Mouse (Mus musculus) layer of hippocampus, adult 11-12 months (tissue): ENCODE data around the gene Rdh16.
"Not testable (repeated sequence)": the region's sequence is repeated elsewhere in the genome, so short reads cannot be mapped to it uniquely, and the experiment has no call there.

Experiments used
- DNase-seq: peaks from one replicate; pipeline ENCODE4 v3.0.0; 2022; ENCODE audit warnings: low spot score

The Rdh16 gene

DNA sequence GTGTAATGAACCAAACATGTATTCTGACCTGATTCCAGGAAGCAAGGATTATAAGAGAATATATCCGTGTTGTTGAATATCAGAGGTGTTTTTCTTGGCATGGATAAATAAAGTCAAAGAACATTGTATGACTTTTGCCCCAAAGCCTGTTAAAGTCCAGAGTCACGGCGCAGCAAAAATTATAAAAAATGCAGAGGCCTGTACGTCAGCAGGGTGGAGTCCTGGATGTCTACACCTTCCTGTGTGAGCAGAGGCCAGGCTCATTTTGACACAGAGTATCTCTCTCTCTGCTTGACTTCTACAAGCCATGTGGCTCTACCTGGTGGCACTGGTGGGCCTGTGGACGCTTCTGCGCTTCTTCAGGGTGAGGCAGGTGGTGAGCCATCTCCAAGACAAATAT, at the start of gene Rdh16:
Gene Rdh16, plus strand, starts transcription at position 262 of the 400 bp plus-strand sequence.
- no peak for DNase-seq

DNA sequence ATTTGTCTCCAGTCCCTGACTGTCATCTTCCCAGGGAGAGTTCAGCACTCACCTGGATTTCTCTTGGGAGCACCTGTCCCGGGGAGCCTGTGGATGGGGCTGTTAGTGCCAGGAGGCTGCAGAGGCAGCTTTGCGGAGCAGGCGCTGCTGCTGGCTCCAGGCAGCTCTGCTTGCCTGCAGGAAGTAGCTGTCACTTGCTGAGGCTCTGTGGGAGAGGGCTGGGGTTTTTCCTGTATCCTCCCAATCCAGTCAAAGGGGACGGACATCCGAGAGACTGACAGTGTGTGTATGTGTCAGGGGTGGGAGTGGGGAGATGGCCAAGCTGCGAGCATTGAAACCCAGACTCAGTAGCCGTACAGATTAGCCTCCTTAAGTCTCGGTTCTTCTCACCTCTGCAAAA, 49.4 kb upstream of the Rdh16 start, which contains the start of gene Gpr182:
Gene Gpr182, minus strand, starts transcription at position 185 of the 400 bp plus-strand sequence.
- DNase-seq, result no peak

DNA sequence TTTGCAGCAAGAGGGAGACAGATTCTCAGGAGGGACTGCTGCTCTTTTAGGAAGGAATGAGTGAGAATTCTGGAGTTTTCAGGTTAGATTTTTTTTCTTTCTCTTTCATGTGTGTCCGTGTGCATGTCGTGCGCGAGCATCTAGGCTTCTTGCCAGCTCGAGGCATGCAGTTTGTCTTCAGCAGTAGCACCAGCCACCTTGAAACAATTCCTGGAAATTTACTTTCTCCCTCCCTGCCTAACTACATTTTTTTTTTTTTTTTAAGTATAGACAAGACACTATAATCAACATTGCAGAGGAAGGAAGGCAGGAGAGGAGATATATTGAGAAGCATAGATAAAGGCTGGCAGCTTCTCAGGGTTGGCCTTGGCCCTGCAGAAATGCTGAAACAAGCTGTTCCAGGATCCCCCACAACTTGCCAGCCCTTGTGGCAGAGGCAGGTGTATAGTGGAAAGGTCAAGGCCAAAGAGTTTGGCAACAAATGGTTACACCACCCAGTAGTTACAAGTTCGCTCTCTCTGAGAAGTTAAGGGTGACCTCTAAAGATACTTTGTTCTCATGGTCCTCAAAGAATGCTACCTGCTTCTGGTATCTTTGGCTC, 46.3 kb upstream of the Rdh16 start:
- DNase-seq, result no peak

DNA sequence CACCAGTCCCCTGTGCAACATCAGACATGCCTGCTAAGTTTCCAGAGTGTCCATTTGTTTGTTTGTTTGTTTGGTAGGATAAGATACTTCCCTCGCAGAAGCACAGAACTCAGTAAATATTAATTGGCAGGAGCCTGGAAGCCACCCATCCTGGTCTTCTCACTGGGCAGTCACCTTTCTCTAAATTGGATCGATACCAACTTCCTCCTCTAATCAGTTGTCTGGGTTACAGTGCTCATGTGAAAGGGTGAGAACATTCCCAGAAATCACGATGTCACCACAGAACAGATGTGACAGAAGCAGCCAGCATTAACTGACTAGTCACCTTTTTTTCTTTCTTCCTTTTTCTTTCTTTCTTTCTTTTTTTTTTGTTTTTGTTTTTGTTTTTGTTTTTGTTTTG, 45.7 kb upstream of the Rdh16 start:
- no peak for DNase-seq

DNA sequence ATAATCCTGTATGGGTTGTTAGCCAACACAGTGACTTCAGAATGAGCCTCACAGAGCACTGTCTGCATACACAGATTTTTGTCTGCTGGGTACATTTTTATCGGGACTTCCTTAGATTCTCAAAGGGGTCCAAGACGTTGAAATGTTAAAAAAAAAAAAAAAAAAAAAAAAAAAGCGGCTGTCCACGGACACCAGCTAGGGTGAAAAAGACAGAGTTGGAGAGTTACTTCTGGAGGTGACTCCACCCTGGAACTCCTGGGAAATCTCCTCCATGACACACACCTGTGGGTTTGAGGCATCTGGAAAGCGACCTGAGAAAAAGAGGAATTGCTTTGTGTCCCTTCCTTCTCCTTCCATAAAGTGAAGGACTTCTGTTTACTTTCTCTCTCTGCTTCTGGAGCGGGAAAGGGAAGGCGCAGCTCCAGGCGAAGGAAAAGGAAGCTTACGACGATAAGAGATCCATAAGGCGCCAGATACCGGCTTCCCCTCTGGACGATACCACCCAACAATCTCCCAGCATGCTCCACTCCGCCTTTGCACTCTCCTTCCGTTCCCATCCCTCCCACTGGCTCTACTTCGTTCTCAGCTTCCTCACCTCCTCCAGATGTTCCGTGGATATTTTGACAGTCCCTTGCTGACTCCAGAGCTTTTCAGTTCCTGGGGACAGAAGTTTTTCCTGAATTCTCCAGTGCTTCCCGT, 45.0 kb upstream of the Rdh16 start:
- no peak for DNase-seq

DNA sequence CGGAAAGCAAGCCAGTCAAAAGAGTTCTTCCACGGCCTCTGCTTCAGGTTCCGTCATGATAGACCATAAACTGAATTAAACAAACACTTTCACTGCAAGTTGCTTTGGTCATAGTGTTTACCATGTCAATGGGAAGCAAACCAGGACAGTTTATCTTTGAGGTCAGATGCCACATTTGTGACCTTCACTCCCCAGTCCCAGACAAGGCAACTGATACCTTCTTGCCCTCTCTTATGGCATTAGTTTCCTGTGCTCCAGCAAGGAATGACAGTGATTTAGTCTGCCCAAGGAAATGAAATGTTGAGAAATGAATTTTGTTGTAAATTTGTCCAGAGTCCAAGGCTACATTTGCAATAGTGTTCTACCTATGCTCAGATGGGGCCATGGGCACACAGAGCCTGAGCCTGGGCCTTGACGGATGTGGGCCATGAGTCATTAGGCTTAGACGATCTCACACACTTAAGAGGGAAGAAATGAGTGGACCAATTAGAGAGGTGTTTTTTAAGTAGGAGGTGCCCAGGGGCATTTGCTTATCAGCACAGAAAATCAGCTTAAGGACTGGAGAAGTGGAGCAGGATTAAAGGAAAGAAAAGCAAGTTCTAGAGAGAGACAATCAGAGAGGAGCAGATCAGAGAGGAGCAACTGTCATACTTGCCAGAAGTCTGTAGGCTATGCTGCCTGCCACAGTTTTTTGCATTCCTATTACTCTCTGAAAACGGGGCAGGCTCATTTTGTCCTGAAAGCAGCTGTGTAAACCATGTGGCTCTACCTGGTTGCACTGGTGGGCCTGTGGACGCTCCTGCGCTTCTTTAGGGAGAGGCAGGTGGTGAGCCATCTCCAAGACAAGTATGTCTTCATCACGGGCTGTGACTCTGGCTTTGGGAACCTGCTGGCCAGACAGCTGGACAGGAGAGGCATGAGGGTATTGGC, 41.5 kb upstream of the Rdh16 start, which contains the start of the genes Rdh1 and Rdh16f1:
Gene Rdh1, plus strand, starts transcription at position 541 of the 930 bp plus-strand sequence.
Gene Rdh16f1, plus strand, starts transcription at position 607 of the 930 bp plus-strand sequence.
- no peak for DNase-seq

DNA sequence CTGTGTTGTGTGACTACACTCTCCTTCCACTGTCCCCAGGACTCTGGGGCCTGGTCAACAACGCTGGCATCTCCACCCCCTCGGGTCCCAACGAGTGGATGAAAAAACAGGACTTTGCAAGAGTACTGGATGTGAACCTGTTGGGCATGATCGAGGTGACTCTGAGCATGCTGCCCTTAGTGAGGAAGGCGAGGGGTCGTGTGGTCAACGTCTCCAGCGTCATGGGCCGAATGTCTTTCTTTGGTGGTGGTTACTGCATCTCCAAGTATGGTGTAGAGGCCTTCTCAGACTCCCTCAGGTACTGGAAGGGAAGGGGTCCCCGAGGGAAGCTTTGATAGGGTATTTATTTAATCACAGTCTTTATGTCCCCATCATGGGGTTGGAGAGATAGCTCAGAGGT, 38.0 kb upstream of the Rdh16 start:
- not testable (repeated sequence) for DNase-seq

DNA sequence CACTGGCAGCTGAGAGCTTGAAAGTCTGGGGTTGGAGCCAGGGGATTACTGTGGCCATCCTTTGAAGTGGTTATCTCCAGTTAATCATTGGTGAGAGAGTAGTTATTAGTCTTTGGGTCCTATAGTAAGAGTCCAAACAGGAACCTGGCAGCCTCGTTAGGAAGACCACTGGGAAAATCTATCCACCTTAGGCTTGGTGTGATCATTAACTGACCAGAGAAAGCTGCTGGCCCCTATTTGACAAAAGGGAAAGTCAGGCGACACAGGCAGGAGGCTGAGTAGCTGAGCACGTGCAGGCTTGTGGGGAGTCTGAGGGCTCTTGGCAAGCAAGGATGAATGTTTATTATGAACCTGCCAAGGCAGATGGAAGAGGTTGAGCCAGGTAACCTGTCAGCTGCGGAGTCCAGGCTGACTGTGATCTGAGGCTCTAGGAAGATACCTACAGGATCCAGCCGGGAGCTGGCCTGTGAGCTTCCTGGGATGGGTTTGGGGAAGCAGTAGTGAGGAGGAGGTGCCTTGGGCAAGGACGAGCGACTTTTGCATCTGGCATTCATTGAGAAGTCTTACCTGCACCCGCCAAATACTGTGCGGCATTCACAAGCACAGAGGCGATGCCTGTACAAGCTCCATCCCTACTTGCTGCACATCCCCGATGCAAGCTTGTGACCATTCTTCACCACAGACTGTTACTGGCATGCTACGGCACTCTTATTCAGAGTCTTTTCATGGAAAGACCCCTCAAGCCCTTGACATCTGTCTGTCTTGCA, 36.9 kb upstream of the Rdh16 start:
- DNase-seq, result no peak

DNA sequence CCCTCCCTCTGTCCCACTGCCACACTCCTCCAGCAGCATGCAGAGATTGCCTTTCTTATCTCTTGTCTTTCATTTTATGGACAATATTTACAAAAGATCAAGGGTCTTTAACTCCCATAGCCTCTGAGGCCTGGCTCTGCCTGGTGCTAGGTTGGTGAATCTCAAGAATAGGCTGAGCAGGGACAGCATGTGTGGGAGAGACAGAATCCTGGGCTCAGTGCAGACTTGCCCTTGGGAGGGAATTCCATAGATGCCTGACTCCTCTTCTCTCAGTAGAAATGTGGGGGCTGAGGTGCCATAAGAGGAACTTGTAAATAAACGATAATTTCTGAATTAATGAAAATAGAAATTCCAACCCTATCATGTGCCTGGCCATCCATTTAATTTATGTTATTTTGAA, 34.4 kb upstream of the Rdh16 start:
- DNase-seq, result no peak

DNA sequence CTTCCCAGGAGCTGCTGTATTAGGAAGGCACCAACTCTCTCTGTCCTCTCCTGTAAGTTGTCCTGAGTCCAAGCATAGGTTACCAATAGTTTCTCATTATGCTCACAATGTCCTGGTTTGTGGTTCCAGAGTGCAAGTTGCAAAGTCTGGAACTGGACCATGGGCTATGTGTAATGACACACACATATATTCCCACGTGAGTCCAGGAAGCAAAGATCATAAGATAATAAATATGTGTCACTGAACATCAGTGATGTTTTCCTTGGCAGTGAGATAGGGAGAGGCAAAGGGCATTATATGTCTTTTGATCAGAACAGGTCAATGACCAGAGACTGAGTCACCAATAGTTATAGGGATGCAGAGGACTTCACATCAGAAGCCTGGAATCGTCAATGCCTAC, 24.9 kb upstream of the Rdh16 start, which contains the start of gene Rdh9:
Gene Rdh9, plus strand, starts transcription at position 376 of the 400 bp plus-strand sequence.
- DNase-seq, result no peak

DNA sequence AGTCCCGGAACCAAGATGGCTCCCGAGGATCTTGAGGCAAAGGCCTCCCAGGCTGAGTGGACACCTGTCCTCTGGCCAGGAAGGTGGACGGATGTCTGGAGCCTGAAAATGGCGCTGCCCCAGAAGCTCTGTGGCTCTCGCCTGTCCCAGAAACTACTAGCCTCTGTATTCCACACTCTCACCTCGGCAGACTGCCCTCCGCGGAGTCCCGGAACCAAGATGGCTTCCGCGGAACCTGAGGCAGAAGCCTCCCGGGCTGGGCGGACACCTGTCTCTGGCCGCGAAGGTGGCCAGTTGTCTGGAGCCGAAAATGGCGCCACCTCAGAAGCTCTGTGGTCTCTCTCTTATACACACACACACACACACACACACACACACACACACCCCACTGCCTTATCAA, 18.6 kb upstream of the Rdh16 start:
- not testable (repeated sequence) for DNase-seq

DNA sequence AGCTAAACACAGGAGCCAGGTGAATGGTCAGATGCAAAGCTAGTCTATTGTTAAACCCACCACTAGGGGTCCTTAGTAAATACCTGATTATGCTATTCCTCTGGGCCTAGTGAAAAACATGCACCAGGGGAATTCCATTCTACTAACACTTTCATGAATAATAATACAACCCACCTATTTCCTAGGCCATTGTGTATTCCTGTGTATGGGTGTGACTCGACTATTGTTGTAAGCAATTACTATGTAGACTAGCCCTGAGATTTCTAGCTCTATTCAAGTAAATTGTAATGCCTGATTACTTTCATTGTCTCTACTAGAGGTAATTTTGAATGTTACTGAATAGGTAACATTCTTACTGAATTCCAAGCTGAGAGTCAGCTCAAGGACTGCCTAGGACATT, 15.5 kb upstream of the Rdh16 start:
- DNase-seq, result not testable (repeated sequence)

DNA sequence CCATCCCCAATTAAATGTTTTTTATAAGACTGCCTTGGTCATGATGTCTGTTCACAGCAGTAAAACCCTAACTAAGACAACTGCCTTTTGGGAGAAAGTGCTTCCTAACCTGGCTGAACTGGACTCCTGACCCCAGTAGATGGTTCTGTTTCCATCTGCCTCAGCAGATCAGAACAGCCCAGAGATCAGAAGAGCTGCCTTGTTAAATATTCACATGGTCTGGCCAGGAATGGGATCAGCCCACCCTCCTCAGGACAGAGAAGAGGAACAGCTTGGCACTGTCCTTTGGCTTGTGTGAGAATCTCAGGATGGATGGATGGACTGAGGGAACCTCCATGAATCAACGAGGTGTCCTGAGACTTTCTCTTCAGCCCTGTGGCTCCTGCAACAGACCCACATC, 1.7 kb upstream of the Rdh16 start:
- no peak for DNase-seq

DNA sequence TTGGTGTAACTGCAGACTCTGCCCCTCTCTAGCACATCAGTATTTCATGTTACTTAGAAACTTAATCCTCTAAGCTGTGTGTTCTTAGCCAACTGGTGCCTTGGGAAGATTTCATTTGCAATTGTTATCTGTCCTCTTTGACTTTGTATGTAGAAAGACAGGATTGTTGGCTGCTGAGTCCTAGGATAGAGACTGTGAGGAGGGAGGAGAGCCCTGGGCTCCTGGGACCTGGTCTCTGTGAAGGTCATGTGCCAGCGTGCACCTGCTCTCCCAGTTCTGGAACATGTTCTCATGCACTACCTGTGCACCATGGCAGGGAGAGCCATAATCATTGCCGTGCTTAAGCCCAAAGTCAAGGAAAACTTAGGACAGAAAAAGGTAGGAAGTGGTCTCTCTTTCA, 660 bp downstream of the Rdh16 start:
- no peak for DNase-seq

DNA sequence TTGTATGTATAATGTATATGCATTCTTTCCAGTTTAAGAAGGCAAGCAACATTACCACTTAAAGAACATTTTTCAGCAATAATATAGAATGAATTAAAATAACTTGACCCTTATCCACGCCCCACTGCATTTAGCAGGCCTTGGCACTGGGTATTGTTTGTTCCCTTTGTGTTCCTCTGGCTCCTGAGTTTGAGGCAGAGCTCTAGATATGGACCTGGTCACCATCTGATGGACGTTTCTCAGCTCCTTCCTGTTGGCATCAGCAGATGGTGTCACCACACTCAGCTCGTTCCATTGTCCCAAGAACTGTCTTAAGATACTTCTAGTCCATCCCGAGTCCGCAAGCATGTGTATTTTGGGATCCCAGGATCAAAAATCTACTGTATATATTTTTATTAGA, 1.3 kb downstream of the Rdh16 start:
- no peak for DNase-seq

DNA sequence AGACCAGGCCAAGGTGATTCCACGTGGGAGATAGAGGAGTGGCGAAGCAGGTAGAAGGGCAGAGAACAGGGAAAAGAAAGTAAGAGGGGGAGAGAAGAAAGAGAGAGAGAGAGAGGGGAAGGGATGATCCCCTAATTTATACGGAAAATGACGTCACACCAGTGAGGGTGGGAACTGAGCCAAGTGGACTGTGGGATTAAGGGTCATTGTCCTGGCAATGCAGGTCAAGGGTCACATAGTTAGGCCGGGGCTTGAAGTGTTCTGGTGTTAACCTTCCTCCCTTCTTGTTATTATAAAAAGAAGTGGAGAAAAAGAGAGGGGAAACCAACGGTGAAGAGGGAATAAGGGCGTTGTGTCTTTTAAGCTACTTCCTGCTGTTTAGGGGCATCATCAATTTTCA, 3.5 kb downstream of the Rdh16 start:
- DNase-seq, result no peak

DNA sequence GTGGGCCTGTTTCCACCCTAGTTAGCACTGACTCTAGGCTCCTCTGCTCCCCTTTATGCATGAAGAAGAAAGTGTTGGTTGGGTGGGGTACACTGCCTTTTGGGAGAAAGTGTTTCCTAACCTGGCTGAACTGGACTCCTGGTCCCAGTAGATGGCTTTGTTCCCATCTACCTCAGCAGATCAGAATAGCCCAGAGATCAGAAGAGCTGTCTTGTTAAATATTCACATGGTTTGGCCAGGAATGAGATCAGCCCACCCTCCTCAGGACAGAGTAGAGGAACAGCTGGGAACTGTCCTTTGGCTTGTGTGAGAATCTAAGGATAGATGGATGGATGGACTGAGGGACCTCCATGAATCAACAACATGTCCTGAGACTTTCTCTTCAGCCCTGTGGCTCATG, 14.9 kb downstream of the Rdh16 start:
- DNase-seq, result no peak

DNA sequence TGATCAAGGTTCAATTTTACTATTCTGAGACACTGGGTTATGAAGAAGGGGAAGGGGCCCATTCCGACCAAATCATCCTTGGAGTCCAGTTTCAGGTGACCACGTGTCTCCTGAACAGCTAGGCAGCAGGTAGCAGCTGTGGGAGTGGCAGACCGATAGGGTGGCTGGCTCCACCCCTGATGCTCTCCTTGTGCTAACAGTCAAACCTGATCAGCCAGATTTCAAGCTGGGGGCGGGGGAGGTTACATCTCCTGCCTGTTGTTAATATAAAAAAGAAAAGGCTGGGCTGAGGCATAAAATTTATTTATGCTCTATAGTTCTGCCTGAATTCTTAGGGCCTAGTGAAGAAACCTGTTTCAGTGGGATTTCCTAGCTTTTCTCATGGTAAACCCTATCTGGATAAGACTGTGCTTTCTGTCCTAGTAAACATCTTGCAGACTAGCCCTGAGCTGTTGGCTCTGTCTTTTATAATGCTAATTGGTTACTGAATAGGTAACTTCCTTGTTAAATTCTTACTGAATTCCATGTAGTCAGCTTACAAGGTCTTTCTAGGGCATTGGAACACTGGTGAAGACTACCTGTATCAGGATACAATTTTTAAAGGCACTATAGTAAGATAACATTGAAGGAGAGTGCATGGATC, 16.4 kb downstream of the Rdh16 start:
- DNase-seq, result not testable (repeated sequence)

DNA sequence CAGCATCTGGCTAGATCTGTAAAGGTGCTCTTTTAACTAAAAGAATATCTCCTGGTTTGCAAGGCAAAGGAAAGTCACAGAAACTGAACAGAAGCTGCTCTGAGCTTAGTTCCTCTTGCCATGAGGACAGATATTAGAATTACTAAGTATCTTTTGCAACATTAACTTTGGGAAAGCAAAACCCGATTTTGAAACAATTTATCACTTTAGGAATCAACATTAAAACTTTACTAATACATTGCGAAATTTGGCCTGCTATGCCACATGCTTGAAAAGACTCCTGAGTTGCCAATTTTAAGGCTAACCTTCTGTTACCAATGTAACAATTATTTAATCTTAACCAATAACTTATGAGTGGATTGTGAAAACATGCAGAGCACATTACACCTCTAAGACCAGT, 20.9 kb downstream of the Rdh16 start:
- DNase-seq, result not testable (repeated sequence)

DNA sequence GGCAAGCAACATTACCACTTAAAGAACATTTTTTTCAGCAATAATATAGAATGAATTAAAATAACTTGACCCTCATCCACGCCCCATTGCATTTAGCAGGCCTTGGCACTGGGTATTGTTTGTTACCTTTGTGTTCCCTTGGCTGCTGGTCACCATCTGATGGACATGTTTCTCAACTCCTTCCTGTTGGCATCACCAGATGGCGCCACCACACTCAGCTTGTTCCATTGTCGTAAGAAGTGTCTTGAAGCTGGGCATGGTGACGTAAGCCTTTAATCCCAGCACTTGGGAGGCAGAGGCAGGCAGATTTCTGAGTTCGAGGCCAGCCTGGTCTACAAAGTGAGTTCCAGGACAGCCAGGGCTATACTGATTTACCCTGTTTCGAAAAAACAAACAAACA, 24.4 kb downstream of the Rdh16 start:
- DNase-seq, result peak; percentile 4

DNA sequence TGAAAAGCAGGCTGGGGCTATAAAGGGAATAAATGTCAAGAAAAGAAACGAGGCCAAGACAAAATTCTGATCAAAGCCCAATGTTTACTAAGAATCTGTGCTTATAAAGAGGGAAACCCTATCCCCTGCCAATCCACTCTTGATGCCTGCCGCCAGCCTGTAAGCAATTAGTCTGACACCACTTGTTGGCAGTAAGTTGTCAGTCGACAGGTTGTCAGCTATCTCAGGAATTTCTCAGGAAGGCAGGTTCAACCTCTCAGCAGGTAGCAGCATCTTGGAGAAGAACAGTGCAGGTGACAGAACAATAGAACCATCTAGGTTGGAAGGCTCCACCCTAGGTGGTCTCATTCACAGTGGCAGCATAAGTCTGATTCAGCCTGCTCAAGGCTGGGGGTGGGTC, 28.2 kb downstream of the Rdh16 start:
- no peak for DNase-seq
